Mouse (Mus musculus) lung, adult 18-20 months (tissue): ENCODE measurements at regions not wholly inside any gene's neighbourhood (a gene's known extent, or its start where the extent isn't known, plus 50 kb on each side); places are given as distances from the start of the nearest gene placed in this dataset.

ENCODE experiments used
- DNase-seq, 2 experiments: peaks; one replicate each; pipeline ENCODE4 v3.0.0; 2022; ENCODE audit warnings: mixed read lengths in 2 of 2

DNA sequence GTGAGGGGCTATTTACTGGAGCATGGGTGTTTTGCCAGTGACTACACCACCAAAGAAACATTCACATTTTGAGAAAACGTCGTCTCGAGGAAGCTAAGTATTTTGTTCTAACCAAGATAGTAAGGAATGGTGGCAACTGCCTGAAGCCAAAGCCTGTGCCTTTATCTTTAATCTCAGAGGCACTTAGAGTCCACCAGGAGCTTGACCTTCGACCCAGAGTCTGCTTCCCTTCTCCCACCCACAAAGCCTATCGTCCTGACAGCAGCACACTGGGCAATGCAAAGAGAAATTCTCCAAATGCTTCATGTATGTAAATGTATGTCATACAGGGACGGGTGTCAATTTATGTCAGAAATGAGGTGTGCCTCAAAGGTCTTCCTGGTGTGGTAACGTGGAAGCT lies 437.2 kb upstream of the Mgmt start:
- DNase-seq = no peak

DNA sequence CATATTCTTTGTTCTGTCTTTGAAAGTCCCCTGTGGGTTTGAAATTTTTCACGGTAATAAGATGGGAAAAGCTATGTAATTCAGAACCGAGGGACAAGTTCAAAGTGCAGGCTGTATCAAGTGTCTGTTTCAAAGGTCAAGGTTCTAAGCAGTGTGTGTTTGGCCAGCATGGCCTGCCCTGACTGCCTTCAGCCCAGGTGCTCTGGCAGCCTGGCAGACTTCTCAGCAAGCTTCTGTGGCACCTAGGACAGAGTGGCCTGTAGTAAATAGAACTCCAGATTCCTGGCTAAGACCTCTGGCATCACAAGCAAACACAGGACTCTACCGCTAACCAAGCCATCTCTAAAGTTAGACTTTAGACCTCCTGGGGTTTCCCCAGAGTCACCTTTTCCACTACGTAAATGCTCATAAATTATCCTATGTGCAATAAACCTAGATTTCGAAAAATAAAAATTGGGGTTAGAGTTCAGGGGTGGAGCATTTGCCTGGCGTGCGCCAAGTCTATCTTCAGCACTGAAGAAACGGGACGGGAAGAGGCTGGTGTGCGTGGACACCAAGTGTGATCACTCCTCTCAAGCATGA lies 436.5 kb upstream of the Mgmt start:
- DNase-seq = no peak

DNA sequence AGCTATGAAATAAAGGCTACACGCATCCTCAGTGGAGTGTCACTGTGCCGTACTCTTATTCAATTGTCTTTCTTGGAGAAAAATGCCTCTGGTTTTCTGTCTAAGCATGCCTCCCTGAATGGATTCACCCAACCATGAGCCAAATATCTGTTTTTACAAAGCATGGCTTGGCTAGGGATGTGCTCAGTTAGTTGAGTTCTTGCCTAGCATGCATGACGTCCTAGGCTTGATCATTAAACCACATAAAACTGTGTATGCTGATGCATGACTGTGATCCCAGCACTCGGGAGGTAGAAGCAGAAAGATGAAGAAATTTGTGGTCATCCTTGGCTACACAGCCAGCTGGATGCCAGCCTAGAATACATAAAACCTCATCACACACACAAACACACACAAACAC lies 417.3 kb upstream of the Mgmt start:
- DNase-seq = no peak

DNA sequence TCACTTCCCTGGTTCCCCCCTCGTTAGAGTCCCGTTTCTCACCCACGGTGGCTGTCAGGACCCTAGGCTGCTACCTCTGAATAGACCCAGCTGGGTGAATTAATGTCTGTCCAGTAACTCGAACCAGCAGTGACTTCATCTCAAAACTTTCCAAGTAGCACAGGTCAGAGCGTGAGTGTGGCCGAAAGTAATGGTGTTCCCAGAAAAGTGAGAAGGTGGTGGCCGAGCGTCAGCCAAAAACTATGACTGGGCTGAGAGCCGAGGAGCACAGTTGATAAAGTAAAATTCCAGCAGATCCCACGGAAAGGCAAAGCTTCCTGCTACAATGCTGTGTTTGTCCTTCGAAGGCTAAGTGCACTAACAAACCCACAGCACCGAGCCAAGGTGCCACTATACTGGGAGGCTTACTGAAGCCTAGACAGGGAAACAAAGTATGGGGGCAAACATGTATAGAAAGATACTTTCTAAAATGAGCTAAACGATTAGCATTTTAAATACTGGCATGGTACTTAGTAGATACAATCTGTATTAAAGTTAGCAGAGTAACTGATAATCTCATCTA lies 413.7 kb upstream of the Mgmt start:
- no peak for DNase-seq

DNA sequence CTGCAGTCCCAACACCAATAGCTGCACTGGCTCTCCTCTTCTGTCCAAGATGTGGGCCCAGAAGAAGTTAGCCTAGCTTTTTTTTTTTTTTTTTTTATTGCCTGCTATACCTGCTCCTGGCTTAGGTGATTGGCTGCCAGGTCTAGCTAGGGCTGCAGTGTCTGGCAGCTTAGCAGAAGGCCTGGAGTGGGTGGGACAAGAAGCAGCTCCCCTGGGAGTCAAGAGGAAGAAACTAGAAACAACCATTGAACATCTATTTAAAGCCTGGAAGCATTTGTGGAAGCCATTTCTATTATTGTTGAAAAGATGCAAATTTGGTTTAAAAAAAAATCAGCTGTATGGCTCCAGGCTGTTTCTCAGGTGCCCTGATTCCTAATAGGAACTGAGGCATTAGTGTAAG lies 411.2 kb upstream of the Mgmt start:
- DNase-seq = no peak

DNA sequence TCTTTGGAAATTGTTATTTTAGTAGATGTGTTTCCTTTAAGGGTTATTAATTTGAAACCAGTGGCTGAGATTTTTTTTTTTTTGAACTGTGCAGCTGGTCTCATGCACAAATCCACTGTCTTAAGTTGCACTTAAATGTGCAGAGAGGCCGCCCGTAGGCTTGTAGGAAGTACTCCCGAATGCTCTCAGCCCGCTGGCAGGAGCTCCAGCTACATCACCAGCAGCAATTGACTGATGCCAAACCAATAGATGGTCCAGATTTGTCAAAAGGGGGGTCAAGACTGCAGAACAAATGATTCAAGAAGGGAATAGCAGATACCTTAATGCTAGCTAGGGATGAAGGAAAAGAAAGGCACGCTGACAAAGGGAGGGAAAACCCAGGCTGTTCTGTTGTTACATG lies 406.9 kb upstream of the Mgmt start:
- no peak for DNase-seq

DNA sequence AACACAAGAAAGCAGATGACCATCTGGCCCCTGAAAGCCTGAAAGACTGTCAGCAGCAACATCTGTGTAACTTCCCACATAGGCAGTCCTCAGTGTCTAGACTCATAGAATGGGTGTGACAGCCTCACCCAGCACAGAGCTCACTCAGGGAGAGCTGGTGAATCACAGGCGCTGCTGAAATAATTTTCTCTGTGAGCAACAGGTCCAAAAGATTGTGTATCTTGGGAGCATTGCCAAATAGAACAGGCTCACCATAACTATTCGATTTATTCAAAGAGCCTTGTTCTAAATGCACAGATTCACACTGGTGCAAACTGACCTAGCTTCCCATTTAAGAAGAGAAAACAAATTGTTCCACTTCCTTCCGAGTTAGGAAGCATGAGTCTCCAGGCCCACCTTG lies 399.6 kb upstream of the Mgmt start:
- DNase-seq = no peak

DNA sequence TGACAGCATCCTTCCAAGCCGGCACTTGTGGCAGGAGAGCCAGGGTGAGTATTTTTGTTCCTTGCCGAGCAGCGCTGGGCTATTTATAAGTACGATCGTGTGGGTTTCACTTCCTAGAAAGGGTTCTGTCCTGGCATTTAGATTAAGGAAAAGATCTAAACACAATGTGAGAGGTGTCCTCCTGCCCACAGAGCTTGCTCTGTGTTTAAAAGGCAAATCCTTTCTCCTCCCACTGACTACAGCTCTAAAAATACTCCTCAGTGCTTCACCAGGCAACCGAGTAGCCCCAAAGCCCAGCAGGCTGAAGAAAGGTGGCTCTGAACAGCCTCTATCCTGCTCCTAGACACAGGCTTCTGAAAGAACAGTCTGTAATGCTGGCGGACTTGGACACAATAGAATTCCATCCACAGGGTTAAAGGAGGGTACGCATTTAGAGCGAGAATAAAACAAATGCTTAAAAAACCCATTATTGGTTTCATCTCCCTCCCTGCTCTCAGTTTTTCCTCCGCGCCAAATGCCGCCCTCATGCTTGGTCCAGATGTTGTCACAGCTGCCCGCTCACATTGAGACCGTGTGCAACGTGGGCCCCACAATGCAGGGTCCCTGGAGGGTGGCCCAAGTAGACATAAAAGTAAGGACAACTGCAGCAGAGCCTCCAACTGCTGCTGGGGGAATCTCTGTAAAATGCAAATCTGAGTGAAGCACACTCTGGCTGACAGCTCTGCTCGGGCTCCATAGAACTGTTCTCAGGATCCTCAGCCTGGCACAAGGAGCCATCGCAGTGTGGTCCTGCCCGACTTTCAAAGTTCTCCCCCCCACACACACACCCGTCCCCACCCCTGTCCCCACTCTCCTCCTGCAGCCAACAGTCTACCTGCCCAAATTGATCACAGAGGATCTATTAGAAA lies 397.8 kb upstream of the Mgmt start:
- no peak for DNase-seq

DNA sequence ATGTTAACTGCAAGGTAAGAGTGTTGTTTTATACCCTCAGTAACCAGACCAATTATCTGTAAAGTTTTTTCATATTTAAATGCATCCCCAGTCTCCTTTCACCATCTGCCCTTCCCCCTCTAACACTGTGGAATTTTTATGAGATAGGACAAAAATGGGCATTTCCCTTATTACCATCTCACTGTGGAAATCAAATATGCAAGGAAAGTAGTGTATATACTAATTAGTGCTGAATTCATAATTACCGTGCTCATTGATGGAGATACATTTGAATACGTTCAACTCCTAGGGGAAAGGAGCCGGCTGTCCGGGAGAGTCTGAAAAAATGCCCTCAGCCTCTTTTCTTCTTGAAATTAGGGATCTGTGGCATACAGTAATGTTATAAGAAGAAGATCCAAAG lies 394.4 kb upstream of the Mgmt start:
- DNase-seq = no peak

DNA sequence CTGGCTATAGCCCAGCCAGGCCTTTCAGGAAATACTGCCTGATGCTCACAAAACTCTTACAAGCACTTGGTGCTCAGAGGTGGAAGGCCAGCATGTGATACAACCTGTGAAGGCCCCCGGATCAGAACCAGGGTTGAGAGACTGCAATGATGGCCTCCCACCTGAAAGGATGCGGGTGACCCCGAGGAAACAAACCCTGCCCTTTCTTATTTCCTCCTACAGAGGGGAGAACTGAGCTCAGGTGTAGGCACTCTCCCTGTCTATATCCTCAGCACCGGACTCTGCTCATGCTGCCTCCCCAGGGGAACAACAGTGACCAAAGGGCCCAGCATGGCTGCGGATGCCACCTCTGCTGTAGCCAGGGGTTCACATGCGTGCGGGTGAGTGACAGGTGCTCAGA lies 393.3 kb upstream of the Mgmt start:
- DNase-seq = no peak

DNA sequence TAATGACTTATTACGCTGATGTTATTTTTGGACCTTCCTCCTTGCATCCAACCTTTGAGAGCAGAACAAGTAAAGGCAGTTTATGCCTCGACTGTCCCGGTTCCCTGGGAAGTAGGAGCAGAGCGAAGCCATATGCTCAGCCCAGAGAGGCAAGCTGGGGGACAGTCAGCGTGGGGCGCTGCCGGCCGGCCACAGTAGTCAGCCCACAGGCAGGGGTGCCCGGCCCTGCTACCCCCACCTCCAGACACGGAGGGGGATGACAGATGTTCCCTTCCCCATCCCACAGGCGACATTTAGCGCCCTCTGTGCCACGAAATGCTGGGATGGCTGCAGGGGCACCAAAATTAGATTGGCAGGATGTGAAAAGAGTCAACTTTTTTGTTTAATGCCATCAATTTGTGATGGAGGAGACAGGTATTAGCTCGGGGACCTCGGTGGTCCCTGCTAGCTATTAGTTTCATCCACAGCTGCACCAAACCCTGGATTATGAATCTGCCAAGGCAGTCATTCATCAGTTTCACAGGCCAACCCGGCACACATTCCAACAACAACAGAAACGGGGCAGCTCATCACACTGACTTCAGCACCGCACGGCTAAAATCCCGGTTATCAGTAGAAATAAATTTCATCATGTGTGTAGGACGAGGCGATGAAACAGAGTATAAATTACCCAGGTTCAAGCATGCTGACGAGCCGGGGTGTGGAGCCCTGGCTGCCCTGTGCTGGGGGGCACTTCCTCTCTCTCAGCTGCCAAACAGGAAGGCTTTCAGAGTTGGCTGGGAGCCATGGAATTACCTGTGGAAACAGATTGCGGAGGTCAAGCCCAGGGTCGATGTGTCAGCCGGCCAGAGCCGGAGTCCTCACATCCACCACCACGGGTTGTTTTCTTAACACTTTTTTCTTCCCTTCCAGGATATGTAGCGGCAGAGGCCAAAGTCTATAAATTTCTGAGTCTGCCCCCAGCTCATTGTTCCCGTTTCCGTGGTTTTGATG lies 392.3 kb upstream of the Mgmt start:
- DNase-seq = peak in 1 of 2 experiments; percentile 20

DNA sequence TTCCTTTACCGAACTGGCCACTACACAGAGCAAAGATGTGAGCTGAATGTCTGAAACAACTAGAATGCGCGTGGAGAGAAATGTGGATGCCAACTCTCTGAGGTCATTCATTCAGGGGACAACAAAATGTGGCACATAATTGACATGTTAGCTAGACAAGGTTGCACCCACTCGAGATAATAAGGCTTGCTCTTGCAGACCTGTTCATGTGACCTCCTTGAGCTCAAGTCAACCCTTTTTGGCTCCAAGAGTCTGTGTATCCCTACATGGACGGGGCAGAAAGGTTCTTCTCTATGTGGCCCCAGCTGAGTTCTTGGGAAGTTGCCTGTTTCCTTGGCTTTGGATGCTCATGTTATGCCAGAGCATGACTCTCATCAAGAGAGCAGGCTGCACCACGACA lies 383.0 kb upstream of the Mgmt start:
- no peak for DNase-seq

DNA sequence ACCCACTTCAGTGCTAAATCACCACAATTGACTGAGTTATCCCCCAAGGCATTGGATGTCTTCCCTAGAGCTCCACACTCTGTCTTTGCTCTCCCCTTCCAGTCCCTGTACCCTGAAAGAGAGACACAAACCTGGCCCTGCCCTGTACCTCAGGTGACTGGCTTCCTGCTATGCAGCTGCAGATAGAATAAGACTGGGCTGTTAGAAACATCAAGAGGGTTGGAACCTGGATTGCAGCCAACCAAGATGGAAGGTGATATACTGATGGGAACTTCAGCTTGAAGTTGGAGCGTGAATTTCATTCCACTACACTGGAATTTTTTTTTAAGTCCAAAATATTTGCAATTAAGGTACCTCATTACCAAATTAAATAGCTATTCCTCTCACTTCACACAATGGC lies 379.0 kb upstream of the Mgmt start:
- DNase-seq = no peak

DNA sequence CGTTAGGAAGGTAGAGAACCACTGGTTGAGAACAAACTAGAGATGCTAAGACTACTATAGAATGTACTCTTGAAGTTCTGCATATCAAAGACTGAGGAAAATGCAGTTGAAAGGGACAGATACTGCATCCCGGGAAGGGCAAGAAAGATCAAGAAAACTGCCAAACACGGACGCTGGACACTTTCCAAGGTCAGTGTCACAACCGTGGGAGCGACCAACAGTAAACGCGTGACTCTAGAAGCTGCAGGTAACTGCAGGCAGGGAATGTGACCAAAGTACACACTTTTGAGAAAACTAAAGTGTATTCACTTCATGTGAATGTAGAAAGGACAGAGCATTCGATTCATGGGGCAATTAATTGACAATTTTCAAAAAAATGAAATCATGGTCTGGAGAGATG lies 368.6 kb upstream of the Mgmt start:
- no peak for DNase-seq

DNA sequence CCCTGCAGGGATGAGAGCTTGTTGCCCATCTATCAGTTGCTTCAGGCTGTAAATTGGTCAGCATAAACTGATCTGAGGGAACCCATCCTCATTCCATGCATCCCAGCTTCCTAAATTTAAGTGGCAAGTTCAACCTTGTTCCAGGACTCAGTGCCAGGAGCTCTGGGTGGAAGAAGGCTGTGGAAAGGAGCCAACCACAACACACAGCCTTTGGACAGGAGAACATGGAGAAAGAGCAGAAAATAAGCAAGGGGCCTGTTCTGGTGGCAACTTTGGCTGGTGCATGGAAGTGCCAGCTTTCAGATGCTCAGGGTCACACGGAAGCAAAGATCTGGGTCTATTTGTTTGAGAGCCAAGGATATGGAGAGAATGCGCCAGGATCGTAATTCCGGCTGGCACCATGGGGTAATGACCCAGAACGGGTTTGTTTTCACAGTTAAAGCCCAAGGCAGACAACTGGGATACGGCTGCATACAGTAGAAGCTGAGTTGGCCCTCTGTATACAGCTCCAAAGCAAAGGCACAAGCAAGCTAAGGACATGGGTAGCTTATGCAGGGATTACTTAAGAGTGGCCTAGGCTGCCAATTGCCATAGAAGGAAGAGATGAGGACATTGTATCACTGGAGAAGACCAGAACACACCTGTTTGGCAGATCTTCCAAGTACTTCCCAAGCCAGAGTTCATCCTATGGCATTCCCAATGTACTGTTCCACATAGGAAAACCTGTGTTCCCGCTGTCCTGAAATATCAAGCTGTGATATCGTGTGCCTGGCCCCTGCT lies 364.2 kb upstream of the Mgmt start:
- no peak for DNase-seq

DNA sequence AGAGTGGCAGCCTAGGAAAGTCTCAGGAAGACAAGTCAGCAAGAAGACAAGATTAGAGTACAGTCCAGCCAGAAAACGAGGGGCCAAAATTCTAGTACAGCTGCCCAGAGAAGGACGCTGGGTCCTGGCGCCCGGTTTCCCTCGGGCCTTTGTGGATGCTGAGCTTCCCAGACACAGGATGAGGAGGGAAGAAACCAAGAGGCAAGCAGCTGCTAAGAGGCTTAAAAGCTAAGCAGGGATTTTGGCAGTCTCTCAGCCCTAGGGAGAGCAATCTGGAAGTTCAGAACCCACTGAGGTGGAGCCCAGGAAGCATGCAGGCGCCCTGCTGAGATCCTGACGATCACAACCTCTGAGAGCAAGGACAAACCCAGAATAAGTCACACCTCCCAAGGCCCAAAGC lies 363.1 kb upstream of the Mgmt start:
- DNase-seq = no peak

DNA sequence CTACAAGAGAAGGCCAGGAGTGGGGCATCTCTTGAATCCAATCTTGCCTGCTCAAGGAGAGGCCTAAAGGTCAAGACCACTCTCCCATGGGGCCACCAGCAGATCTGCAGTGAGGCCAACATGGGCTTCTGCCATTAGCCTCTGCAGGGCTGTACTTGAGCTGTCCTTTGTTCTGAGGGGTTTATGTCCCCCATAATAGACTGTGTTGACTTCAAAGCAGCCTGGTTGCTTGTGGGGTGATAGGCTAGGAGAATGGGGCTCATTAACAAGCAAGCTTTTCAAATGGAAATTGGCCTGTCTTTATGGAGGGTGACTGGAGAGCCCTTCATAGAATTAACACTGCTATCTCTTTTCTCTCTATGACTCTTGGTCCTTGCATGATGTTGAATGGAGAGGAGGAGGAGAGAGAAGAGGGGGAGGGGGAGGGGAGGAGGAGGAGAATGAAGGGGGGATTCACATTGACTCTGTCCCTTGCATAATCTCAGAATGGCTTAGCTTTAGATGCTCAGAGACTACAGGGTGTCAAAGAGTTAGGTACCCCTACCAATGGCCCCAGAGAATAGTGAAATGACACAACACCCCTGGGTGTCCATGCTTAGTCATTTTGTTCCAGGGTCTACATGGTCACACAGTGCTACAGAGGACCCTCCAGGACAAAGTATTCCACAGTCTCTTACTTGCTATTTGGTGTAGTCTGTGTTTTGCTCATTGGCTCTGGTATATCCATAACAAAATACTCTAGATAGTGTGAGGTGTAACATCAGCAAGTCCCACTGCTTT lies 352.3 kb upstream of the Mgmt start:
- DNase-seq = no peak

DNA sequence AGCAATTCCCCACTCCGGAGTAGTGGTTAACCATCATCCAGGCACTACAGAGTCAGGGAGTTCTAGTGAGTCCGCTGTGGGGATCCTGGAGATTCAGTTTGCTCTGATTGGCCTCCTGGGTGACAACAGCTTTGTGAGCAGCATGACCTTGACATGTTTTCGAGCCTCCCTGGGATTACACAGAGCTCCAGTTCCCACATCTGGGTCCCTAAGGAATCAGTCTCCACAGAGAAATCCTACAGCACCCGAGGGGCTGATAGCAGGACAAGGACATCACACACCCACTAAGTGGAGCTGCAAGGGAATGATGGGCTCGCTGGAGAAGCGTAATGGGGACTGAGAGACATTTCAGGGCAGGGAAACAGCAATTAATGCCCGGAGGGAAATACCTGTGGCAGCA lies 351.5 kb upstream of the Mgmt start:
- no peak for DNase-seq

DNA sequence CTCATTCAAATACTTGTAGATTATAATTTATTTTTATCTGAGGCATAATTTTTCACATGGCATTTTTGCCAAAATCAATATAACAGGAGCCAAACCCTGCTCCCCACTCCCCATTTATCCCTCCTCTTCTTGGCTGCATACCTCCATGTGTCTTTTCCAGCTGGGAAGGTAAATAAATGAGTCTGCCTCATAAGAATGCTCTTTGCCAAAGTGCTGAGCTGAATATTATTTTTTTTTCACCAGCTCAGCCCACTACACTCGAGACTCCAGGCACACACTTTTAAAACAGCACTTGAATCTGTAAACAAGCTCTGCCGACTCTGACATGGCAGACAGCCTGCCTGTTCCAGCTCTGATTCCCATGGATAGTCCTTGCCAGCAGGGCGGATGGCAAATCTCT lies 346.6 kb upstream of the Mgmt start:
- no peak for DNase-seq

DNA sequence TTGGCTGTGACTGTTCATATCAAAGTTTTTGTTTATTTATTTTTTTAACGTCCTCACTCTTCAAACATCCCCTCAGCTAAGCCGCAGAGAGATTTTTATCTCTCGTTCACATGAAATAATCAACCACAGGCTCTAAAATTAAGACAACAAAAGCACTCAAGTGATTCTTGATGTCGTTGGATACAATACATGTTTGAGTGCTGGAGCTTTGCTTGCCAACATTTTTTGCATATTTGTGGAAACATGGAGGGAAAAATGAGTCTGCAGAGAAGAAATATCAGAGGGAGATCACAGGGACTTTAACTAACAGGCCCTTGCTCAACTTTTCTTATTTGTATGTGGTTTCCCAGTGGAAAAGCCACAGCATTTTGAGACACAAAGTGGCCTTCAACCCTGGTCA lies 338.0 kb upstream of the Mgmt start:
- DNase-seq = no peak

DNA sequence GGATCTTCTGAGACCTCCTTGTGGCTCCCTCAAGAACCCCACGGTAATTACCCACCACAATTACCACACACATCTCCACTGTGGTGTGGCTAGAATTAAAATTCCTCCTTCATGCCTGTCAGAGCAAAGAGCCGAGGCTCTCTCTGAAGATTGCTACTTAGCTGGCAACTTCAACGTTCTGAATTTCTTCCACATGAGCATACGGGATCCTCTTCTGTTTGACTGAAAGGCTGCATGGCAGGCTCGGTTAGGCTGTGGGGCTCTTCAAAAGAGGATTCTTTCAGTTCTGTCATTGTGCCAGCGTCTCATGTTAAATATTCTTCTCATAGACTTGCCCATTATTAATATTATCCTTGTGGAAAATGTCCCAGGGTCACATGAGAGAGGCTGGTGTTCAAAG lies 334.9 kb upstream of the Mgmt start:
- no peak for DNase-seq

DNA sequence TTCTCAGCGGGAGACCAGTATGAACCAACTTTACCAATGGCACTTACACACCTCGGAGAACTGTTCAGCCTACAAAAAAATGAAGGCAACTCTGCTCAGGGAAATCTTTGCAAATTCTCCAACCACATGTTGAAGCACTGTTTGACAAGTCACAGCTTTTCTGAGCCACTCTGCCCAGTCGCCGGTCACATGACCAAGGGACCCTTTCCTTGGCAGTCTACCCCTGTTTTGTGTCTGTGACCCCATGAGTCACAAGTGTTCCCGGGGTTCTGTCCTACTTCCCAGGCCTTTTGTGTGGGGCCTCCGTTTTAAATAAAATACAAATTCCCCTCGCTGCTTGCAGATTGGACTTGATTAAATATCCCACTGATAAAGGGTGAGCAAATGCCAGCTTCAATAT lies 323.5 kb upstream of the Mgmt start:
- no peak for DNase-seq
